Mouse (Mus musculus) intestine, embryonic 16.5 days (tissue): ENCODE data around the gene Zfyve26. TPM values are rescaled to one million over a fixed set of nuclear protein-coding genes. Genes with fewer than 3 reads are reported as not detected.

Source experiments
- ATAC-seq: fragments of 200-750 bp; cut with Nextera tagmentation; 2 replicates; pipeline ENCODE4 v1.8.0; 2017; ENCODE audit warnings: moderate TSS enrichment, moderate library complexity
- H3K27ac ChIP-seq: fragments of 300-500 bp; sonication (generic); 2 replicates; pipeline ENCODE4 v1.5.1; 2014; ENCODE audit warnings: mild to moderate bottlenecking, low read length
- H3K27me3 ChIP-seq: fragments of 300-500 bp; sonication (generic); replicated peaks from 2 replicates; pipeline ENCODE4 v1.6.1; 2014; ENCODE audit warnings: low read length, control low read depth, mixed read lengths; ENCODE audit not compliant: control insufficient read depth, insufficient read depth
- H3K36me3 ChIP-seq: fragments of 300-500 bp; sonication (generic); 2 replicates; pipeline ENCODE4 v1.6.1; 2014; ENCODE audit warnings: low read length, control low read depth; ENCODE audit not compliant: control insufficient read depth, insufficient read depth
- H3K4me1 ChIP-seq: fragments of 300-500 bp; sonication (generic); 2 replicates; pipeline ENCODE4 v1.6.1; 2014; ENCODE audit warnings: low read length, control low read depth, mixed read lengths; ENCODE audit not compliant: control insufficient read depth, insufficient read depth
- H3K4me2 ChIP-seq: fragments of 300-500 bp; sonication (generic); 2 replicates; pipeline ENCODE4 v1.6.1; 2014; ENCODE audit warnings: low read depth, low read length, control low read depth
- H3K4me3 ChIP-seq: fragments of 300-500 bp; sonication (generic); 2 replicates; pipeline ENCODE4 v1.5.1; 2014; ENCODE audit warnings: mild to moderate bottlenecking, low read length
- H3K9ac ChIP-seq: fragments of 300-500 bp; sonication (generic); 2 replicates; pipeline ENCODE4 v1.6.1; 2014; ENCODE audit warnings: low read depth, low read length
- H3K9me3 ChIP-seq: fragments of 300-500 bp; sonication (generic); 2 replicates; pipeline ENCODE4 v1.6.1; 2016; ENCODE audit warnings: low read length, control low read depth; ENCODE audit not compliant: control insufficient read depth
- WGBS: fragments of 180-500 bp; shearing (Covaris S2); extraction: QIAGEN DNeasy Blood & Tissue Kit; methylation state at CpG from one replicate; pipeline ENCODE4 v1.1.7; 2014; 5-methylcytosine and 5-hydroxymethylcytosine counted together
- polyA plus RNA-seq: library from polyadenylated mRNA; unstranded; fragments of >200 nt; fragmentation: Nextera tagmentation; extraction: Ambion mirVana; gene quantifications from 2 replicates; pipeline ENCODE4 v1.2.1, GENCODE M21; 2015

Gene Zfyve26
- polyA plus RNA-seq, 1 experiment from 2014 or later = 12.3 TPM

- 76% methylated on average over 6 of the region's 6 CpGs for WGBS
- Histone ChIP-seq H3K4me3 (no peak overlapping the region), H3K4me1 (no peaks in the 10 kb centered on the region), H3K36me3 (peaks cover 15% of the 10 kb centered on the region), H3K9ac (no peak overlapping the region), H3K4me2 (no peak overlapping the region), H3K27me3 (no peaks in the 10 kb centered on the region), H3K9me3 (no peaks in the 10 kb centered on the region), H3K27ac (no peak overlapping the region)
- ATAC-seq = no peak
Observed at GRCm38 (mm10) chr12:79242921-79243320, 53.2 kb downstream of the Zfyve26 start.

GRCm38 (mm10) chr12:79241985-79242384 lies 54.1 kb downstream of the Zfyve26 start:
- Histone ChIP-seq H3K9ac (no peak overlapping the region), H3K4me2 (no peak overlapping the region), H3K27ac (no peak overlapping the region), H3K9me3 (no peaks in the 10 kb centered on the region), H3K27me3 (no peaks in the 10 kb centered on the region), H3K4me3 (no peak overlapping the region), H3K36me3 (peaks cover 13% of the 10 kb centered on the region), H3K4me1 (no peaks in the 10 kb centered on the region)
- WGBS = 81% methylated on average over 2 of the region's 2 CpGs
- no peak for ATAC-seq

DNA sequence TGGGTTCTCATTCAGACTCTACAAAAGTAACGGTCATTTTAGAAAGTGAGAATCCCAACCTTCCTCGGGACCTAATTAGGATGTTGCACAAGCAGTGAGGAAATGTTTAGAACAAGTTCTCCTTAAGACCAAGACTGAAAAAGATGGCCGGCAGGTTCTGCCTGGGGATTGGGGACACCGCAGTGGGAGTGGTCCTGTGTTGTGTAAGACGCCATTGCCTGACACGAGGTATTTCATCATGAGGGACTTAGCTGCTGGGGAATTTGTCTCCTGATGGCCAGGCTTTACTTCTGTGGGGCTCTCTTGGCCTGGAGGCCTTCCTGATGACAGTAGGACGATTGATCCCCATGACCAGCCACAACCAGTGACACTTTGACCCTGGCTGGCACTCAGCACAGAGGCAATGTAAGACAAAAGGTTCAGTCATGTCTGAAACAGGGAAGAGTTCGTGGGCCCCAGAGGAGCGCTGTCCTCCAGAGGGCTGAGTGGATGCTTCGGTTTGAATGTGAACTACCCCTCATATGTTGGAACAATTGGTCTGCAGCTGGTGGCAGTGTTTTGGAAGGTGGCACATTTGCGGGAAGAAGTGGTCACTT lies 60.5 kb downstream of the Zfyve26 start:
- 79% methylated on average over 11 of the region's 11 CpGs for WGBS
- Histone ChIP-seq H3K9ac (no peak overlapping the region), H3K27ac (no peak overlapping the region), H3K36me3 (peaks cover 14% of the 10 kb centered on the region), H3K4me3 (no peak overlapping the region), H3K4me1 (no peaks in the 10 kb centered on the region), H3K9me3 (no peaks in the 10 kb centered on the region), H3K4me2 (no peak overlapping the region), H3K27me3 (no peaks in the 10 kb centered on the region)
- ATAC-seq = no peak

DNA sequence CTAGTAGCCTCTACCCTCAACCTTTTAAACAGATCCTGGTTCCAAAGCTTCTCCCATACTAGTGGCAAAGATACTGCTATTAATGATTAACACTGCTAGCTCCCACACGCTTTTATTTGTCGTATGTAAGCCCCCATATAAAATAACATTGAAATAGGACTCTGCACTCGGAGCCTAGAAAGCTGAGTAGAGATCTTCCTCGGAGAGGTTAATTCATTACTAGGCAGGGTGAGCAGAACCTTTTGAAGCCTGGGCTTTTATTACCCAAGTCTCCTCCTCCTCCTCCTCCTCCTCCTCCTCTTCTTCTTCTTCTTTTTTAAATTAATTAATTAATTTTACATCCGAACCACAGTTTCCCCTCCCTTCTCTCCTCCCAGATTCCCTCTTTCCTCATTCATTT lies 78.6 kb downstream of the Zfyve26 start:
- H3K27me3 ChIP-seq = no peaks in the 10 kb centered on the region
- H3K4me2 ChIP-seq = no peak overlapping the region
- H3K27ac ChIP-seq = no peak overlapping the region
- H3K36me3 ChIP-seq = no peaks in the 10 kb centered on the region
- no peaks in the 10 kb centered on the region for H3K9me3 ChIP-seq
- no peak overlapping the region for H3K9ac ChIP-seq
- 50% methylated on average over 5 of the region's 5 CpGs for WGBS
- ATAC-seq = no peak
- H3K4me1 ChIP-seq = 0 out of 2 replicates have a peak, but pooled peaks cover 4% of the 10 kb centered on the region
- no peak overlapping the region for H3K4me3 ChIP-seq

DNA sequence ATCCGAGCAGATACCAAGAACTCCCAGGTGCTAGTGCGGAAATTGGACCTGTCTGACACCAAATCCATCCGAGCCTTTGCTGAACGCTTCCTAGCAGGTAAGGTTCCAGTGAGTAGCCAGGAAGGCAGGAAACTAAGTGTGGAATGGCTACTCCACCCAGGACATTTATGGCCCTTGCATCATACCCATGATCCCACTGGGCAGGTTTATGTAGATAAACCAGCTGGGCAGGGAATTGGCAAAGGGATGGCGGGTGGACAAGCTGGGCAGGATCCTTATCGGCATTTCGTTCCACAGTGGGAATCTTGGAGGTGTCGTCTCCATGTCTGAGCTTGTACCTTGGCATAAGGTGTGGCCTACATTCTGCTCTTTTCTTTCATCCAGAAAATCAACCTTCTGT lies 84.7 kb downstream of the Zfyve26 start:
- H3K4me2 ChIP-seq = no peak overlapping the region
- no peak overlapping the region for H3K9ac ChIP-seq
- H3K4me3 ChIP-seq = no peak overlapping the region
- ATAC-seq = peak; percentile 55
- no peaks in the 10 kb centered on the region for H3K27me3 ChIP-seq
- no peak overlapping the region for H3K27ac ChIP-seq
- WGBS = 77% methylated on average over 8 of the region's 8 CpGs
- no peaks in the 10 kb centered on the region for H3K36me3 ChIP-seq
- 0 out of 2 replicates have a peak, but pooled peaks cover 8% of the 10 kb centered on the region for H3K4me1 ChIP-seq
- H3K9me3 ChIP-seq = no peaks in the 10 kb centered on the region

DNA sequence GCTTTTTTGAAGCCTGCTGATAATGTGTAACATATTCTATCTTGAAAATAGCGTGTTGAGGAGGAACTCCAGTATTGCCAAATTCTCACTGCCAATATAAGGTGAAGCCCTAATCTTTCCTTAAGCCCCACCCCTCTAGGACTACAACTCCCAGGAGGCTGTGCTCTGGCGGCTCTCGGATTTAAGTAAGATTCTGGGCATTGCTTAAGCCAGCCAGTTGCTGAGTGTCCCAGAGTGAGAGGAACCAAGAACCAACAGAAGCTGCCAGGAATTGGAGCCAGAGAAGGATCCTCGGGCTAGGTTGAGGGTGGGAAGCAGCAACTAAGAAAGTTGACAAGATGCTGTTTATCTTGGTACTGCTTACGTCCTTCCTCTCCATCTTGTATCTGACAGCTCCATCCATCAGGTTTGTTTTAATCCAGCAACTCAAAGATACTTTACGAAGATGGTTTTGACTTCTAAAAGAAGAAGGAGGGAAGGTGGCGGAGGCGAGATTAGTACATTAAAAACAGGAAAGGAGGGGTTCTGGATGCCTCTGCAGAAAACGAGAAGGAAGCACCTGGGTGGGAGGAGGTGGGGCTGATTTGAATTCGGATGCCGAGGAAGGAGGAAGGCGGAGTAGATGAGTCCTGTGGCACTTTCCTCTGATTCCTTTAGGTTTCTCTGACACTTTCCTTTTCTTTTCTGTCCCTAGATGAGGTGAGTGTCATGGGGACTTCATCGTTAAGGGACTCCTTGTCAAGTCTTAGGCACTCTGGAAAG lies 87.2 kb downstream of the Zfyve26 start, which contains the start of gene Rdh12:
Gene Rdh12 (plus strand): TSS at position 212 of the 762 bp plus-strand sequence.
- ATAC-seq = no peak

GRCm38 (mm10) chr12:79201882-79202281 lies 94.2 kb downstream of the Zfyve26 start:
- WGBS = 74% methylated on average over 3 of the region's 3 CpGs
- Histone ChIP-seq H3K4me2 (no peak overlapping the region), H3K4me1 (no peaks in the 10 kb centered on the region), H3K27ac (no peak overlapping the region), H3K4me3 (no peak overlapping the region), H3K27me3 (no peaks in the 10 kb centered on the region), H3K36me3 (no peaks in the 10 kb centered on the region), H3K9me3 (no peaks in the 10 kb centered on the region), H3K9ac (no peak overlapping the region)
- no peak for ATAC-seq

More for the DNA sequence above, 87.2 kb downstream of the Zfyve26 start, which contains the start of gene Rdh12:
- H3K27ac ChIP-seq = no peak within 1 kb of the TSS
- H3K4me3 ChIP-seq = peak within 1 kb of the TSS; percentile 46
- WGBS = 4% methylated on average over 13 of the region's 13 CpGs
- no peaks in the 10 kb centered on the region for H3K36me3 ChIP-seq
- no peaks in the 10 kb centered on the region for H3K27me3 ChIP-seq
- H3K9me3 ChIP-seq = no peaks in the 10 kb centered on the region
- peak within 1 kb of the TSS; percentile 38; the same call in 1 of the 2 replicates for H3K9ac ChIP-seq
- H3K4me1 ChIP-seq = 0 out of 2 replicates have a peak, but pooled peaks cover 8% of the 10 kb centered on the region
- H3K4me2 ChIP-seq = peak within 1 kb of the TSS; percentile 61

DNA sequence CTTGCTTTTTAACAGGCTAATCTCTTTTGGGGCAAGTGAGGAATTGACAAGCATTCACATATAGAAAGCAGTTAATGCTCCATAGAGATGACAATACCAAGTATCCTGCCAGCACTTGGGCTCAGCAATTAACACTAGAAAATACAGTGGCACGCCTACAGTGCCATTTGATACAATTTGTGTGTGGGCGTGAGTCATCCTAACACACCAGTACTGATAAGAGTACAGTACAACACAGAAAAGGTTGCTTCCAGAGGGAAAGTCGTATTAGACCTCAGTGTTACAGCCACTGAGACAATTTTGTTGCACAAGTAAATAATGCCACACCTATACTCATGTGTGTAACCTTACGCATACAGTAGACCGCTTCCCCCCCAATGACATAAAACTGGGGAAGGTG lies 99.0 kb downstream of the Zfyve26 start:
- WGBS = 75% methylated on average over 5 of the region's 5 CpGs
- Histone ChIP-seq H3K4me3 (no peak overlapping the region), H3K4me1 (no peaks in the 10 kb centered on the region), H3K9me3 (no peaks in the 10 kb centered on the region), H3K27me3 (no peaks in the 10 kb centered on the region), H3K27ac (no peak overlapping the region), H3K36me3 (no peaks in the 10 kb centered on the region), H3K9ac (no peak overlapping the region), H3K4me2 (no peak overlapping the region)
- ATAC-seq = no peak

- WGBS = 4% methylated on average over 3 of the region's 3 CpGs
- ATAC-seq = no peak
- Histone ChIP-seq H3K4me3 (no peak overlapping the region), H3K36me3 (no peaks in the 10 kb centered on the region), H3K9me3 (no peaks in the 10 kb centered on the region), H3K9ac (no peak overlapping the region), H3K27me3 (no peaks in the 10 kb centered on the region), H3K4me1 (0 out of 2 replicates have a peak, but pooled peaks cover 4% of the 10 kb centered on the region), H3K27ac (no peak overlapping the region), H3K4me2 (no peak overlapping the region)
Observed at GRCm38 (mm10) chr12:79193441-79193840, 102.7 kb downstream of the Zfyve26 start.
